Mouse (Mus musculus): Measurements from ENCODE around the gene Map2k2.

GRCm38 (mm10) chr10:81175936-81176465 lies 70.3 kb downstream of the Map2k2 start:
- TF ChIP-seq GATA1 (IDR thresholded peaks at IDR 0.05; ENCODE audit: borderline replicate concordance, low read length) (no peak), FLI1 (IDR thresholded peaks at IDR 0.05; ENCODE audit: low read length) (no peak)
